Mouse (Mus musculus): Measurements from ENCODE around the gene Paip2b. TPM values are rescaled to one million over a fixed set of nuclear protein-coding genes. Genes with fewer than 3 reads are reported as not detected.

Gene Paip2b
- total RNA-seq, 2 experiments from 2014 or later, result 30.6 to 35.0 TPM

GRCm38 (mm10) chr6:83756051-83756450 is 75.5 kb downstream of the Paip2b start:
- intact Hi-C loops (cut with DNase I), result no loop called here
- no peak for DNase-seq (ENCODE audit: low spot score)

Other genes with a start within 250 kb of the Paip2b start
- gene Clec4f, start 175.6 kb downstream of the Paip2b start, total RNA-seq (2021), result not detected
- 1 to 10 TPM; 1.0 to 1.5 TPM for gene Cd207, start 153.9 kb downstream of the Paip2b start, total RNA-seq (2021)
- not detected for gene Vax2, start 120.5 kb downstream of the Paip2b start, total RNA-seq (2021)
- not detected for gene Atp6v1b1, start 88.8 kb downstream of the Paip2b start, total RNA-seq (2021)
- not detected for gene Ankrd53, start 69.1 kb downstream of the Paip2b start, total RNA-seq (2021)
- gene Tex261, start 55.9 kb downstream of the Paip2b start, total RNA-seq (2021), result 10 to 100 TPM; 85.4 to 99.8 TPM
- gene Nagk, start 36.8 kb downstream of the Paip2b start, total RNA-seq (2021), result 10 to 100 TPM; 16.7 to 18.0 TPM
- gene Zfp638, start 35.4 kb upstream of the Paip2b start, total RNA-seq (2021), result 10 to 100 TPM; 51.2 to 56.2 TPM
- 100 to 1,000 TPM; 111 to 119 TPM for gene Dysf, start 176.8 kb upstream of the Paip2b start, total RNA-seq (2021)

All from heart, postnatal 25 days (tissue).